Mouse (Mus musculus) kidney, postnatal 36 days (tissue): ENCODE measurements around the gene Alkbh4.
"Not testable (repeated sequence)": the region's sequence is repeated elsewhere in the genome, so short reads cannot be mapped to it uniquely, and the experiment has no call there.

Experiments
- DNase-seq, 2 experiments: peaks; one replicate each; pipeline ENCODE4 v3.0.0; 2021 to 2022; ENCODE audit warnings: mixed read lengths in 2 of 2

Alkbh4 gene

GRCm38 (mm10) chr5:136143161-136143755 lies 7.3 kb downstream of the Alkbh4 start:
- DNase-seq: peak in 1 of 2 experiments; percentile 38

GRCm38 (mm10) chr5:136144606-136145430 lies 8.9 kb downstream of the Alkbh4 start:
- DNase-seq: no peak

GRCm38 (mm10) chr5:136146936-136147335 lies 11.0 kb downstream of the Alkbh4 start:
- DNase-seq: no peak

GRCm38 (mm10) chr5:136147704-136148103 lies 11.8 kb downstream of the Alkbh4 start:
- DNase-seq: no peak

GRCm38 (mm10) chr5:136149134-136149576 lies 13.2 kb downstream of the Alkbh4 start:
- DNase-seq: not testable (repeated sequence)

- DNase-seq: no peak
Observed at GRCm38 (mm10) chr5:136152365-136152764, 16.4 kb downstream of the Alkbh4 start.

- DNase-seq: peak in 1 of 2 experiments; percentile 37
Observed at GRCm38 (mm10) chr5:136155399-136155798, 19.5 kb downstream of the Alkbh4 start.

GRCm38 (mm10) chr5:136160084-136160483 lies 24.1 kb downstream of the Alkbh4 start:
- peak; percentile 43 to 44 for DNase-seq

GRCm38 (mm10) chr5:136163807-136164474 lies 28.0 kb downstream of the Alkbh4 start:
- DNase-seq: no peak

- no peak for DNase-seq
Observed at GRCm38 (mm10) chr5:136165246-136165645, 29.3 kb downstream of the Alkbh4 start.

GRCm38 (mm10) chr5:136167296-136167695 lies 31.4 kb downstream of the Alkbh4 start:
- DNase-seq: no peak

- DNase-seq: no peak
Observed at GRCm38 (mm10) chr5:136168071-136168470, 32.1 kb downstream of the Alkbh4 start.

GRCm38 (mm10) chr5:136169626-136170511 lies 33.9 kb downstream of the Alkbh4 start:
- peak; percentile 18 to 43 for DNase-seq

- DNase-seq: peak; percentile 75 to 89
Observed at GRCm38 (mm10) chr5:136170512-136171362, 34.8 kb downstream of the Alkbh4 start, which contains the start of gene Orai2. Gene Orai2, minus strand, starts transcription at chr5:136170713.

- peak in 1 of 2 experiments; percentile 12 for DNase-seq
Observed at GRCm38 (mm10) chr5:136171363-136172341, 35.7 kb downstream of the Alkbh4 start.

GRCm38 (mm10) chr5:136172939-136173338 lies 37.0 kb downstream of the Alkbh4 start:
- DNase-seq: no peak

GRCm38 (mm10) chr5:136173606-136174463 lies 37.9 kb downstream of the Alkbh4 start:
- peak; percentile 79 to 83 for DNase-seq

GRCm38 (mm10) chr5:136179594-136179993 lies 43.6 kb downstream of the Alkbh4 start:
- DNase-seq: no peak

- no peak for DNase-seq
Observed at GRCm38 (mm10) chr5:136181197-136181596, 45.3 kb downstream of the Alkbh4 start.
